Mouse (Mus musculus): Measurements from ENCODE around the gene Nupr1. TPM values are rescaled to one million over a fixed set of nuclear protein-coding genes. Genes with fewer than 3 reads are reported as not detected.

Nupr1 gene
- 7.5 and 10.1 TPM in 2 replicates for polyA plus RNA-seq (2012; rRNA removed)

GRCm38 (mm10) chr7:126630824-126631518 is at the start of gene Nupr1:
Gene Nupr1, minus strand, starts transcription at chr7:126630861.

DNA sequence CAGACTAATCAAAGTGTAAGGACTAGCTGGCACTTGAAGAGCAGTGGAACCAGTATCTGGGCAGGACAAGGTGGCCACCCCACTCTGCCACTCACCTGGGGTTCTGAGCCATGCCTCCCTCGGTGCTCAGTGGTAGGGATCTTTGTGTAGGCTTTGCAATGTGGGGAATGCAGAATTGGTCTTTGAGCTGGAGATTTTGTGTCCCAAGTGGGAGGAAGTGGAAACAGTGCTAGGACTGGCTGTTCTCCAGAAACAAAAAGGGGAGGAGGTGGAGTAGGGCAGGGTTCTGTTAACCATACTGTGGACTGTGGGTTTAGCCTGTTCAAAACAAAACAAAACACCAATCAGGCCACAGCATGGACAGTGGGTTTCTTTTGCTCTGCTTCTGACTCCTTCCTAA is 45.5 kb upstream of the Nupr1 start, which contains the start of gene Sult1a1:
Gene Sult1a1 (minus strand): TSS at position 226 of the 400 bp plus-strand sequence.

GRCm38 (mm10) chr7:126649231-126650051 is 18.8 kb upstream of the Nupr1 start, which contains the start of gene Sgf29:
Gene Sgf29, plus strand, starts transcription at chr7:126649309.

GRCm38 (mm10) chr7:126594862-126595561 is 35.6 kb downstream of the Nupr1 start, which contains the start of gene Il27:
Gene Il27, minus strand, starts transcription at chr7:126594941.

GRCm38 (mm10) chr7:126585717-126586116 is 44.9 kb downstream of the Nupr1 start, which contains the start of gene Cln3:
Gene Cln3, minus strand, starts transcription at chr7:126585817.

DNA sequence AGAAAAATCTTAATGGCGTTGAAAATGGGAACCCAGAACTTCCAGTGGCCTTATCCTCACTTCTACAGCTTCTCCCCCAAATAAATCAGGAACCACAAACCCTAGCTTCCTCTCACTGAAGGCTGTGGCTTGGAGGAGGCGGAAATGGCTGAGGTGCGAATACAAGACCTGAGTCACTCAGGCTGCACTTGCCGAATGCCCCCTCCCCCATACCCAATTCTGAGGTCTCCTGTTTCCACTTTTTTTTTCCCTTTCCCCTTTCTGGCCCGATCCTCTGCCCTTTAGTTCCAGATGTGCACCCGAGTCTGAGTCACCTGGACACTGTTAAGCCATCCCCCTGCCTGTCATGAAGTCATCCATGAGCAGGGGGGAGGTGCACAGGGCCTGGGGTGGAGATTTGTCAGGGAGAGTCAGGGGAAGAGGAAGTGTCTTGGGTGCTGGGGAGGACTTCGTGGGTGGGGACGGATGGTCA is 46.1 kb downstream of the Nupr1 start, which contains the start of gene Apobr:
Gene Apobr (plus strand): TSS at position 437 of the 472 bp plus-strand sequence.

Other genes with a start within 250 kb of the Nupr1 start
- 12.3 and 14.0 TPM in 2 replicates for gene Nfatc2ip, start 234.1 kb downstream of the Nupr1 start, polyA plus RNA-seq (2012; rRNA removed)
- 0.06 and 0.09 TPM in 2 replicates for gene Cd19, start 216.0 kb downstream of the Nupr1 start, polyA plus RNA-seq (2012; rRNA removed)
- 25.2 and 30.6 TPM in 2 replicates for gene Rabep2, start 202.1 kb downstream of the Nupr1 start, polyA plus RNA-seq (2012; rRNA removed)
- gene Atp2a1, start 167.8 kb downstream of the Nupr1 start, polyA plus RNA-seq (2012; rRNA removed) = 0.54 and 17.8 TPM in 2 replicates
- gene Sh2b1, start 155.4 kb downstream of the Nupr1 start, polyA plus RNA-seq (2012; rRNA removed) = 84.3 and 86.1 TPM in 2 replicates
- 113 and 115 TPM in 2 replicates for gene Tufm, start 143.5 kb downstream of the Nupr1 start, polyA plus RNA-seq (2012; rRNA removed)
- 171 and 200 TPM in 2 replicates for gene Atxn2l, start 127.4 kb downstream of the Nupr1 start, polyA plus RNA-seq (2012; rRNA removed)
- 129 and 135 TPM in 2 replicates for gene Eif3c, start 64.5 kb downstream of the Nupr1 start, polyA plus RNA-seq (2012; rRNA removed)
- gene Apobr, start 45.9 kb downstream of the Nupr1 start, polyA plus RNA-seq (2012; rRNA removed) = 0.49 and 0.66 TPM in 2 replicates
- 49.6 and 55.6 TPM in 2 replicates for gene Cln3, start 45.0 kb downstream of the Nupr1 start, polyA plus RNA-seq (2012; rRNA removed)
- 0.11 TPM in 1 of 2 replicates, not detected in the other for gene Il27, start 35.9 kb downstream of the Nupr1 start, polyA plus RNA-seq (2012; rRNA removed)
- 57.0 and 60.0 TPM in 2 replicates for gene Sgf29, start 18.4 kb upstream of the Nupr1 start, polyA plus RNA-seq (2012; rRNA removed)
- gene Sult1a1, start 45.6 kb upstream of the Nupr1 start, polyA plus RNA-seq (2012; rRNA removed) = 2.0 and 3.4 TPM in 2 replicates
- gene Bola2, start 64.5 kb upstream of the Nupr1 start, polyA plus RNA-seq (2012; rRNA removed) = 60.3 and 69.1 TPM in 2 replicates
- 43.9 and 47.4 TPM in 2 replicates for gene Slx1b, start 64.9 kb upstream of the Nupr1 start, polyA plus RNA-seq (2012; rRNA removed)
- 87.6 and 91.0 TPM in 2 replicates for gene Coro1a, start 76.9 kb upstream of the Nupr1 start, polyA plus RNA-seq (2012; rRNA removed)
- 176 and 184 TPM in 2 replicates for gene Mapk3, start 128.7 kb upstream of the Nupr1 start, polyA plus RNA-seq (2012; rRNA removed)
- gene Gdpd3, start 135.5 kb upstream of the Nupr1 start, polyA plus RNA-seq (2012; rRNA removed) = 10.8 and 13.6 TPM in 2 replicates
- gene Ypel3, start 146.1 kb upstream of the Nupr1 start, polyA plus RNA-seq (2012; rRNA removed) = 193 and 202 TPM in 2 replicates
- 1.8 and 1.9 TPM in 2 replicates for gene Tbx6, start 150.6 kb upstream of the Nupr1 start, polyA plus RNA-seq (2012; rRNA removed)
- gene Ppp4c, start 161.6 kb upstream of the Nupr1 start, polyA plus RNA-seq (2012; rRNA removed) = 212 and 213 TPM in 2 replicates
- gene Fam57b, start 166.8 kb upstream of the Nupr1 start, polyA plus RNA-seq (2012; rRNA removed) = 145 and 162 TPM in 2 replicates
- gene 4930451I11Rik, start 200.8 kb upstream of the Nupr1 start, polyA plus RNA-seq (2012; rRNA removed) = not detected in 2 replicates
- 9.8 and 10.8 TPM in 2 replicates for gene Doc2a, start 216.6 kb upstream of the Nupr1 start, polyA plus RNA-seq (2012; rRNA removed)
- 94.8 and 104 TPM in 2 replicates for gene Hirip3, start 231.1 kb upstream of the Nupr1 start, polyA plus RNA-seq (2012; rRNA removed)
- 82.6 and 86.4 TPM in 2 replicates for gene Ino80e, start 231.5 kb upstream of the Nupr1 start, polyA plus RNA-seq (2012; rRNA removed)